Mouse (Mus musculus) hematopoietic stem cell, adult 5-6 weeks (primary cell): ENCODE measurements at regions not wholly inside any gene's neighbourhood (a gene's known extent, or its start where the extent isn't known, plus 50 kb on each side); places are given as distances from the start of the nearest gene placed in this dataset.

Experiments
- ATAC-seq, 2 experiments: fragments of 125-278 bp in 1 of 2; replicated peaks in 1 of 2; 2 replicates each; pipeline ENCODE4 v1.8.0; 2016 to 2017; ENCODE audit warnings: inconsistent platforms in 2 of 2, mild to moderate bottlenecking in 2 of 2, moderate number of reproducible peaks in 2 of 2, low read depth in 1 of 2, moderate TSS enrichment in 1 of 2; ENCODE audit not compliant: low FRiP score in 2 of 2, poor library complexity in 2 of 2, severe bottlenecking in 2 of 2, insufficient read depth in 1 of 2, low TSS enrichment in 1 of 2

GRCm38 (mm10) chr15:65733326-65733725 is 718.6 kb upstream of the Gm21961 start:
- ATAC-seq, result no peak

GRCm38 (mm10) chr15:65731308-65731707 is 716.6 kb upstream of the Gm21961 start:
- ATAC-seq, result no peak

DNA sequence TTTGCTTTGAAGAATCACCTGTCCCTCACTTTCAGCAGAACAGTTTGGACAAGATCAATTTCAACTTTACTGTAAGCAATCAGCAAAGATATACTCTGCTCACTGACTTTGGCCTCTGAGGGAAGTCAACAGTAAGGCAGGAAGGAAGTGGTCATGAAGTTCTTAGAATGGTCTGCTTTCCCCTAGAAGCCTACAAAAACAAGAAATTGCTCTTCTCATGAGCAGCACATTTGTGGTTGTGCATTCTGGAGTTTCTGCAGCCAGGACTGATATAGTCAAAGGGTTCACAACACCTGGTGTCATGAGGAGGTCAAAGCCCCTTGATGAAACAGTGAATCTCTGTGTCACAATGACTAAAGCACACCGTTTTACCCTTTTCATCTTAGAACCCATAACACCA is 712.4 kb upstream of the Gm21961 start:
- ATAC-seq, result peak; percentile 82 to 98

DNA sequence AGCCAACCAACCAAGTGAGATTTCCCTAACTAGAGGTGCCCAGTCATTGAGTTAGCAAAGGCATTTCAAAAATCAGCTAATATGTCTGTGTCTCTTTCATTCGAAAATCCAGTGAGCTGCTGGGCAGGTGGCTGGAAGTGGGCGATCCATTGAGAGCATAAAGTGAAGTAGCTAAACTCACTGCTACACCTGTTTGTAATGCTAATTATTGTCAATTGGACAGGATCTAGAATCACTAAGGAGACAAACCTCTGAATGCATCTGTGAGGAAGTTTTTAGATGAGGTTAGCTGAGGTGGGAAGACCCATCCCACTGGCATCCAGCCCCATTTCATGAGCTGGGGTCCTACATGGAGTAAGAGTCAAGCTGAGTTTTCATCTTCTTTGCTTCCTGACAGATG is 711.6 kb upstream of the Gm21961 start:
- no peak for ATAC-seq

DNA sequence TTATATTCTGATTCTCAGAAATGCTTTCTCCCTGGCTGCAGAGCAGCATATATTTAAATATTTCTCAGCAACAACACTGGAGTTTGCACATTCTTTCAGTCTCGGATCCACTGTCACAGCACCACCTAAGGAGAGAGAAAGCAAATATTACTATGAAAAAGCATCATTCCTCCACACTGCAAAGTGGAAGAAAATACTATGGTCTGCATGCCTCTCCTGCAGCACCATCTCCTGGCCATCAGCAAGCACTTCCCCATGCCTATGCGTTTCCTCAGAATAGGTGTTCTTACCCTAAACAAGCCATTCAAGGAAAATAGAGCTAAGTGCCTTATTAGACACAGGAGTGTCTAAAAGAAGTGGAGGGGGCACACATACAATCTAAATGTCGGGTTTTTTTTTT is 688.9 kb upstream of the Gm21961 start:
- peak; percentile 71 to 78 for ATAC-seq

DNA sequence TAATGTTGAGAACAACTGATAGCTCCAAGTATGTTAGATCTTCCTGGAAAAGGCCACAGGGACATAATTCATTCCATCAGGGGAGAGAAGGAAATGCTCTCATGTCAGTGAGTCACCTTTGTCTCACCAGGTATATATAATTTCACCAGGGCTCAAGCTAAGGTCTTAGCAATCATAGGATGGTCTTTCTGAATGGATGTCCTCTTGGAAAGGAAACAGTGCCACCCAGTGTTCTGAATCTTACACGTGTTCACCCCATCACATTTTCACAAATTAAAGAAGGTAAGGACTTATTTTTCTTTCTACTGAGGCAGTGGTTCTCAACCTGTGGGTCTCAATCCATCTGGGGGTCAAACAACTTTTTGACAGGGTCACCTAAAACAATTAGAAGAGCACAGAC is 686.8 kb upstream of the Gm21961 start:
- 0 out of 4 replicates have a peak, but pooled peaks of 1 of the 2 experiments have one; percentile 27 for ATAC-seq

- ATAC-seq, result no peak
Observed at GRCm38 (mm10) chr15:65698596-65698995, 683.9 kb upstream of the Gm21961 start.
